Mouse (Mus musculus) lung, postnatal 0 days (tissue): Measurements from ENCODE around the gene Enthd1. TPM values are rescaled to one million over a fixed set of nuclear protein-coding genes. Genes with fewer than 3 reads are reported as not detected.

Experiments
- ATAC-seq: fragments of 200-750 bp; cut with Nextera tagmentation; 2 replicates; pipeline ENCODE4 v1.8.0; 2017; ENCODE audit warnings: moderate library complexity
- DNase-seq: peaks from one replicate; pipeline ENCODE4 v3.0.0-alpha.2; 2016; ENCODE audit warnings: low spot score
- H3K27ac ChIP-seq: fragments of 300-500 bp; sonication (generic); 2 replicates; pipeline ENCODE4 v1.5.1; 2014; ENCODE audit warnings: antibody characterized with exemption, mild to moderate bottlenecking, low read length, mixed read lengths
- H3K27me3 ChIP-seq: fragments of 300-500 bp; sonication (generic); replicated peaks from 2 replicates; pipeline ENCODE4 v1.6.1; 2014; ENCODE audit warnings: low read length, mixed read lengths; ENCODE audit not compliant: insufficient read depth
- H3K36me3 ChIP-seq: fragments of 300-500 bp; sonication (generic); 2 replicates; pipeline ENCODE4 v1.6.1; 2014; ENCODE audit warnings: low read length, mixed read lengths; ENCODE audit not compliant: insufficient read depth
- H3K4me1 ChIP-seq: fragments of 300-500 bp; sonication (generic); 2 replicates; pipeline ENCODE4 v1.6.1; 2014; ENCODE audit warnings: antibody characterized with exemption, low read depth, low read length, mixed read lengths; ENCODE audit not compliant: insufficient read depth
- H3K4me2 ChIP-seq: fragments of 300-500 bp; sonication (generic); replicated peaks from 2 replicates; pipeline ENCODE4 v1.6.1; 2014; ENCODE audit warnings: low read depth, mild to moderate bottlenecking, low read length, moderate library complexity, mixed read lengths
- H3K4me3 ChIP-seq: fragments of 300-500 bp; sonication (generic); 2 replicates; pipeline ENCODE4 v1.5.1; 2014; ENCODE audit warnings: low read depth, low read length
- H3K9ac ChIP-seq: fragments of 300-500 bp; sonication (generic); replicated peaks from 2 replicates; pipeline ENCODE4 v1.6.1; 2014; ENCODE audit warnings: low read depth, mild to moderate bottlenecking
- H3K9me3 ChIP-seq: fragments of 300-500 bp; sonication (generic); 2 replicates; pipeline ENCODE4 v1.6.1; 2016; ENCODE audit warnings: low read length, mixed read lengths
- CTCF ChIP-seq: IDR thresholded peaks from 2 replicates; pipeline ENCODE4 v1.5.1; 2016; ENCODE audit warnings: antibody characterized with exemption, mild to moderate bottlenecking
- EP300 ChIP-seq: IDR thresholded peaks from 2 replicates; pipeline ENCODE4 v1.6.1; 2016; ENCODE audit warnings: antibody characterized with exemption, mild to moderate bottlenecking, control low read depth
- WGBS: fragments of 180-500 bp; shearing (Covaris S2); extraction: QIAGEN DNeasy Blood & Tissue Kit; methylation state at CpG from one replicate; pipeline ENCODE4 v1.1.7; 2014; 5-methylcytosine and 5-hydroxymethylcytosine counted together
- polyA plus RNA-seq: library from polyadenylated mRNA; unstranded; fragments of >200 nt; fragmentation: Nextera tagmentation; extraction: Ambion mirVana; gene quantifications from 2 replicates; pipeline ENCODE4 v1.2.1, GENCODE M21; 2015

Enthd1 gene
- polyA plus RNA-seq, 1 experiment from 2014 or later = not detected

- ATAC-seq = no peak
- H3K36me3 ChIP-seq = no peaks in the 10 kb centered on the region
- TF ChIP-seq EP300 (no peak), CTCF (peak; percentile 62)
- 69% methylated on average over 1 of the region's 1 CpGs for WGBS
- no peak overlapping the region for H3K27ac ChIP-seq
- no peaks in the 10 kb centered on the region for H3K9me3 ChIP-seq
- DNase-seq = no peak
- peaks cover 4% of the 10 kb centered on the region; the same call in 1 of the 2 replicates for H3K4me1 ChIP-seq
- no peak overlapping the region for H3K4me3 ChIP-seq
- no peak overlapping the region for H3K4me2 ChIP-seq
- no peak overlapping the region for H3K9ac ChIP-seq
- H3K27me3 ChIP-seq = no peaks in the 10 kb centered on the region
Measured at GRCm38 (mm10) chr15:80485601-80486000, 79.4 kb downstream of the Enthd1 start.

GRCm38 (mm10) chr15:80483041-80483705 lies 81.8 kb downstream of the Enthd1 start:
- TF ChIP-seq CTCF (no peak), EP300 (no peak)
- Histone ChIP-seq H3K9me3 (no peaks in the 10 kb centered on the region), H3K9ac (no peak overlapping the region), H3K4me2 (no peak overlapping the region), H3K4me3 (no peak overlapping the region), H3K4me1 (peaks cover 4% of the 10 kb centered on the region; the same call in 1 of the 2 replicates), H3K27me3 (no peaks in the 10 kb centered on the region), H3K36me3 (no peaks in the 10 kb centered on the region), H3K27ac (no peak overlapping the region)
- WGBS = 62% methylated on average over 9 of the region's 9 CpGs
- DNase-seq (no peak), ATAC-seq (no peak)

GRCm38 (mm10) chr15:80482348-80482747 lies 82.6 kb downstream of the Enthd1 start:
- no peak overlapping the region for H3K27ac ChIP-seq
- H3K9ac ChIP-seq = no peak overlapping the region
- no peaks in the 10 kb centered on the region for H3K27me3 ChIP-seq
- H3K36me3 ChIP-seq = no peaks in the 10 kb centered on the region
- DNase-seq (no peak), ATAC-seq (no peak)
- no peaks in the 10 kb centered on the region for H3K9me3 ChIP-seq
- TF ChIP-seq EP300 = no peak
- no peak for TF ChIP-seq CTCF
- WGBS = 57% methylated on average over 8 of the region's 8 CpGs
- no peak overlapping the region for H3K4me2 ChIP-seq
- H3K4me1 ChIP-seq = peaks cover 4% of the 10 kb centered on the region; the same call in 1 of the 2 replicates
- H3K4me3 ChIP-seq = no peak overlapping the region

GRCm38 (mm10) chr15:80474429-80475002 lies 90.4 kb downstream of the Enthd1 start:
- H3K4me3 ChIP-seq = no peak overlapping the region
- H3K9ac ChIP-seq = no peak overlapping the region
- WGBS = 67% methylated on average over 6 of the region's 6 CpGs
- H3K4me1 ChIP-seq = no peaks in the 10 kb centered on the region
- H3K4me2 ChIP-seq = no peak overlapping the region
- H3K36me3 ChIP-seq = no peaks in the 10 kb centered on the region
- no peak overlapping the region for H3K27ac ChIP-seq
- TF ChIP-seq EP300 = no peak
- TF ChIP-seq CTCF = no peak
- no peak for ATAC-seq
- DNase-seq = no peak
- H3K9me3 ChIP-seq = no peaks in the 10 kb centered on the region
- no peaks in the 10 kb centered on the region for H3K27me3 ChIP-seq

- no peak for ATAC-seq
- TF ChIP-seq EP300 = no peak
- TF ChIP-seq CTCF = no peak
- Histone ChIP-seq H3K9ac (no peak overlapping the region), H3K4me2 (no peak overlapping the region), H3K4me1 (no peaks in the 10 kb centered on the region), H3K9me3 (no peaks in the 10 kb centered on the region), H3K27me3 (no peaks in the 10 kb centered on the region), H3K36me3 (no peaks in the 10 kb centered on the region), H3K4me3 (no peak overlapping the region), H3K27ac (no peak overlapping the region)
- DNase-seq = no peak
- 75% methylated on average over 4 of the region's 4 CpGs for WGBS
Measured at GRCm38 (mm10) chr15:80467876-80468275, 97.1 kb downstream of the Enthd1 start.

GRCm38 (mm10) chr15:80462106-80462505 lies 102.8 kb downstream of the Enthd1 start:
- Histone ChIP-seq H3K4me1 (0 out of 2 replicates have a peak, but pooled peaks cover 2% of the 10 kb centered on the region), H3K4me3 (no peak overlapping the region), H3K27ac (no peak overlapping the region), H3K27me3 (no peaks in the 10 kb centered on the region), H3K9me3 (no peaks in the 10 kb centered on the region), H3K36me3 (no peaks in the 10 kb centered on the region), H3K9ac (no peak overlapping the region), H3K4me2 (0 out of 2 replicates have a peak overlapping the region, but pooled peaks have one; percentile 9)
- TF ChIP-seq EP300 (no peak), CTCF (no peak)
- 1% methylated on average over 9 of the region's 9 CpGs for WGBS
- peak; percentile 36 for DNase-seq
- peak; percentile 56; the same call in 1 of the 2 replicates for ATAC-seq
